Mouse (Mus musculus) MN1 (cell line): ENCODE measurements around the gene Grid1.

Source experiments
- DNase-seq: peaks from one replicate; pipeline ENCODE4 v3.0.0-alpha.2; 2016; ENCODE audit warnings: low spot score

Gene Grid1

GRCm38 (mm10) chr14:35008674-35009073, 188.8 kb downstream of the Grid1 start:
- no peak for DNase-seq

- DNase-seq = no peak
These were observed 189.2 kb downstream of the Grid1 start for GRCm38 (mm10) chr14:35009074-35009473.

- DNase-seq = no peak
These were observed 206.8 kb downstream of the Grid1 start for GRCm38 (mm10) chr14:35026686-35027085.

- no peak for DNase-seq
These were observed 207.7 kb downstream of the Grid1 start for GRCm38 (mm10) chr14:35027501-35028140.

GRCm38 (mm10) chr14:35029626-35030025, 209.7 kb downstream of the Grid1 start:
- DNase-seq = no peak

GRCm38 (mm10) chr14:35030271-35030670, 210.4 kb downstream of the Grid1 start:
- DNase-seq = no peak

GRCm38 (mm10) chr14:35032283-35032682, 212.4 kb downstream of the Grid1 start:
- no peak for DNase-seq

- no peak for DNase-seq
These were observed 224.4 kb downstream of the Grid1 start for GRCm38 (mm10) chr14:35044268-35044667.

- no peak for DNase-seq
These were observed 225.2 kb downstream of the Grid1 start for GRCm38 (mm10) chr14:35044918-35045698.

GRCm38 (mm10) chr14:35049231-35049630, 229.3 kb downstream of the Grid1 start:
- no peak for DNase-seq

- no peak for DNase-seq
These were observed 234.2 kb downstream of the Grid1 start for GRCm38 (mm10) chr14:35054139-35054538.

GRCm38 (mm10) chr14:35074636-35075035, 254.7 kb downstream of the Grid1 start:
- no peak for DNase-seq

GRCm38 (mm10) chr14:35079954-35080353, 260.0 kb downstream of the Grid1 start:
- DNase-seq = no peak

- no peak for DNase-seq
These were observed 272.7 kb downstream of the Grid1 start for GRCm38 (mm10) chr14:35092646-35093045.

- DNase-seq = no peak
These were observed 273.8 kb downstream of the Grid1 start for GRCm38 (mm10) chr14:35093561-35094186.

- no peak for DNase-seq
These were observed 275.7 kb downstream of the Grid1 start for GRCm38 (mm10) chr14:35095506-35096059.

- no peak for DNase-seq
These were observed 276.2 kb downstream of the Grid1 start for GRCm38 (mm10) chr14:35096085-35096484.

GRCm38 (mm10) chr14:35097166-35097565, 277.3 kb downstream of the Grid1 start:
- no peak for DNase-seq

GRCm38 (mm10) chr14:35103639-35104210, 283.8 kb downstream of the Grid1 start:
- no peak for DNase-seq

GRCm38 (mm10) chr14:35107596-35107995, 287.7 kb downstream of the Grid1 start:
- no peak for DNase-seq

GRCm38 (mm10) chr14:35110928-35111327, 291.0 kb downstream of the Grid1 start:
- no peak for DNase-seq
